Mouse (Mus musculus) lung, postnatal 0 days (tissue): Measurements from ENCODE around the gene Ntf5.

Experiments used
- CTCF ChIP-seq: IDR thresholded peaks from 2 replicates; pipeline ENCODE4 v1.5.1; 2016; ENCODE audit warnings: antibody characterized with exemption, mild to moderate bottlenecking
- EP300 ChIP-seq: IDR thresholded peaks from 2 replicates; pipeline ENCODE4 v1.6.1; 2016; ENCODE audit warnings: antibody characterized with exemption, mild to moderate bottlenecking, control low read depth

DNA sequence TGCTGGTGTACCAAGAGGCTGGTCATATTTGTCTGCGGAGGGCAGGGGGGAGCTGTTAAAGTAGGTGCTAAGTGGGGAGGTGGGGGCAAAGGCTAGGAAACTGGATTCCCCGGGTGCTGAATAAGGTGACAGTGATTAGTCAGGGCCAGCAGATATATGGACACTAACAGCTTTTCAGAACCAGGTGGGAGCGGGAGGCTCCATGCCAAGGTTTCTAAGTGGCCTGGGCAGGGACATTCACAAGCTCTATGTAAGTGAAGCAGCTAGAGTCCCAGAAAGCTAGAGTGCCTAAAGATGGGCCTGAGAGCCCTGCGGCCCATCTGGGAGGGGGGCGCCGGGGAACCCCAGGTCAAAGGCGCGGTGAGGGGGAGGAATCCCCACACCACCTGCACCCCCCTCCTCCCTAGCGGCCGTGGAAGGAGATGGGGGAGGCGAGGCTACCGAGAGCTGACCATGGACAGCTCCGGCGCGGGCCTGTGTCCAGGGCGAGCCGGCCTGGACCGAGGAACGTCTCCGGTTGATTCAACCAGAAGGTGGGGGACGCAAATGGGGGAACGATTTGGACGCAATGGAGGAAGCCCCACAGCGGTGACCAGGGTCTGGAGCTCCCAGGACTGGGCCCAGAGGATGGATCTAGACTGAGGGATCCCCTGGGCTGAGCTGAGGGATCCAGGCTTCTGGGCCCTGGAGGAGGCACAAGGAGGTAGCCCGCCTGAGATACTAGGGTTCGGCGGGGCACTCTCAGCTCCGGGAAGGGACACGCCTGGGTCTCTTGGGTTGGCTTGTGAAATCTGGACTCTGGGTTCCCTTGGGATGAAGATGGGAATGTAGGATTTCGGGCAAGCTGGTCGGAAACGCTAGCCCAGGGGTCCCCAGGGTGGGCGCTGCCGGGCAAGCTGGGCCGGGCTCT lies 47.5 kb upstream of the Ntf5 start:
- TF ChIP-seq CTCF (peak; percentile 31; the same call in 1 of the 2 replicates), EP300 (no peak)
